Mouse (Mus musculus): ENCODE data around the gene Cttnbp2nl.

DNA sequence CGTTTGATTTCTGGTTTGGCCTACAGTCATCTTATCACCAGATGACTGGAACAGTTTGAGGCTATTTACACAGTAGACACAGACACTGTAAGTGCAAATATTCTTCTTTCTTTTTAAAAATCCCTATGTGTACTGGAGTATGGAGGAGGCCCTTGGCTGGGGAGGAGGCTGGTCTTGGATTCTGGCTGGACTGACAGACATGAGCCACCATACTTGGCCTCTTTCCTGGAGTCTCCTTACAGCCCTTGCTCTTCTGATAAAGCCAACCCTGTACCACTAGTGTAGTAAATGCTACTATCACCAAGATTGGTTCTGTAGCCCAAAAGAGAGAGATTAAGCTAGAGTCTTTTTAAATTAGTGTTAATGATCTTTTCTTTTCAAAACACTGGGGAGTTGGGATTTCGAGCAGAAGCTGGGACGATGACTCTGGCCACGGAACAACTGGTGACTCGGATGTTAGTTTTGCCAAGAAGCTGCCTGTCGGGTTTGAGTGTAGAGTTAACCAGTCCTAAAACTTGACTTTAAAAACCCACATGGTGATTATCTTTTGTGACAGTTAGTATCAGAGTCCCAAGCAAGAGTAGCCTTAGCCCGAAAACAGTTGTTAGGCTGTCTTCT, 40.1 kb downstream of the Cttnbp2nl start:
- TF ChIP-seq POLR2A (IDR thresholded peaks at IDR 0.05; ENCODE audit: control insufficient read depth in 1 of 2, insufficient read depth in 1 of 2, low read depth in 1 of 2, low read length in 2 of 2, poor library complexity in 1 of 2) (no peak), CTCF (IDR thresholded peaks at IDR 0.05 in 2 of 3, conservative IDR thresholded peaks at IDR 0.05 in 1 of 3; ENCODE audit: control insufficient read depth in 1 of 3, insufficient read depth in 1 of 3, low read depth in 2 of 3, low read length in 3 of 3, poor library complexity in 1 of 3, severe bottlenecking in 1 of 3) (no peak), ELF1 (IDR thresholded peaks at IDR 0.05; ENCODE audit: low read depth, low read length) (no peak), HCFC1 (IDR thresholded peaks at IDR 0.05; ENCODE audit: low read depth, low read length) (no peak), CHD1 (IDR thresholded peaks at IDR 0.05; ENCODE audit: low read depth, low read length) (no peak), UBTF (IDR thresholded peaks at IDR 0.05; ENCODE audit: borderline replicate concordance, insufficient read depth, low read depth, low read length) (no peak), ZMIZ1 (IDR thresholded peaks at IDR 0.05; ENCODE audit: low read depth, low read length) (no peak), GATA1 (IDR thresholded peaks at IDR 0.05; ENCODE audit: low read depth, low read length) (no peak)
